ENCODE assay signal across 14 mouse cellular contexts in genomic region chr9:78115746-78116145, GRCm38 (mm10). TPM values are rescaled to one million over a fixed set of nuclear protein-coding genes. Genes with fewer than 3 reads are reported as not detected.
DNase-seq lines count a peak whose midpoint lies in the region; ATAC-seq and TF ChIP-seq lines count a peak whose summit lies in the region.
"Had no signal": no experiment of that assay in that cellular context is flagged by ENCODE, and none has a peak within 500 bp of the region (broad histone marks: within the 10 kb centered on the region; RNA-seq: fewer than 3 reads in every experiment).

No protein-coding gene starts in this region.

- no peaks in the 10 kb centered on the region for H3K9me3 ChIP-seq in hindbrain, embryonic 13.5 days
- H3K9me3 ChIP-seq in hindbrain, embryonic 12.5 days (replicated peaks), result no peaks in the 10 kb centered on the region
- H3K9me3 ChIP-seq in midbrain, embryonic 14.5 days (ENCODE audit: control insufficient read depth, low read length), result no peaks in the 10 kb centered on the region
- no peaks in the 10 kb centered on the region for H3K9me3 ChIP-seq in midbrain, embryonic 15.5 days
- no peaks in the 10 kb centered on the region for H3K9me3 ChIP-seq in intestine, embryonic 14.5 days (ENCODE audit: control insufficient read depth, low read length)
- no peaks in the 10 kb centered on the region for H3K9me3 ChIP-seq in stomach, postnatal 0 days (ENCODE audit: control insufficient read depth, low read length)
- H3K9me3 ChIP-seq: forebrain, embryonic 10.5 days; heart, embryonic 13.5 days had no signal

- peaks cover 16% of the 10 kb centered on the region for H3K36me3 ChIP-seq in hindbrain, embryonic 13.5 days
- peaks cover 5% of the 10 kb centered on the region; the same call in 1 of the 2 replicates for H3K36me3 ChIP-seq in hindbrain, embryonic 12.5 days
- peaks cover 7% of the 10 kb centered on the region; the same call in 1 of the 2 replicates for H3K36me3 ChIP-seq in midbrain, embryonic 14.5 days (ENCODE audit: control insufficient read depth, insufficient read depth, low read length)
- H3K36me3 ChIP-seq in midbrain, embryonic 15.5 days (replicated peaks), result peaks cover 6% of the 10 kb centered on the region; the same call in 1 of the 2 replicates
- 0 out of 2 replicates have a peak, but pooled peaks cover 4% of the 10 kb centered on the region for H3K36me3 ChIP-seq in intestine, embryonic 14.5 days (ENCODE audit: control insufficient read depth, insufficient read depth, low read length)
- peaks cover 6% of the 10 kb centered on the region; the same call in 1 of the 2 replicates for H3K36me3 ChIP-seq in stomach, postnatal 0 days (ENCODE audit: control insufficient read depth, insufficient read depth, low read length)

- no peaks in the 10 kb centered on the region for H3K27me3 ChIP-seq in hindbrain, embryonic 13.5 days
- H3K27me3 ChIP-seq in hindbrain, embryonic 12.5 days, result no peaks in the 10 kb centered on the region
- H3K27me3 ChIP-seq in midbrain, embryonic 14.5 days (ENCODE audit: control insufficient read depth, insufficient read depth, low read length), result no peaks in the 10 kb centered on the region
- no peaks in the 10 kb centered on the region for H3K27me3 ChIP-seq in midbrain, embryonic 15.5 days (replicated peaks)
- H3K27me3 ChIP-seq in intestine, embryonic 14.5 days (replicated peaks; ENCODE audit: control insufficient read depth, insufficient read depth, low read length), result no peaks in the 10 kb centered on the region
- H3K27me3 ChIP-seq in stomach, postnatal 0 days (ENCODE audit: control insufficient read depth, insufficient read depth, low read length), result no peaks in the 10 kb centered on the region
- H3K27me3 ChIP-seq: heart, embryonic 13.5 days had no signal

- H3K27ac ChIP-seq in hindbrain, embryonic 13.5 days, result no peak overlapping the region
- H3K27ac ChIP-seq in hindbrain, embryonic 12.5 days, result no peak overlapping the region
- no peak overlapping the region for H3K27ac ChIP-seq in midbrain, embryonic 14.5 days (replicated peaks; ENCODE audit: low read depth, low read length)
- no peak overlapping the region for H3K27ac ChIP-seq in midbrain, embryonic 15.5 days
- H3K27ac ChIP-seq in intestine, embryonic 14.5 days (ENCODE audit: low read depth), result peak overlapping the region; percentile 47; the same call in 1 of the 2 replicates
- H3K27ac ChIP-seq in stomach, postnatal 0 days (replicated peaks), result peak overlapping the region; percentile 65
- H3K27ac ChIP-seq: forebrain, embryonic 10.5 days; heart, embryonic 13.5 days had no signal

- H3K9ac ChIP-seq in hindbrain, embryonic 13.5 days, result no peak overlapping the region
- no peak overlapping the region for H3K9ac ChIP-seq in hindbrain, embryonic 12.5 days
- H3K9ac ChIP-seq in midbrain, embryonic 14.5 days (replicated peaks; ENCODE audit: low read length), result no peak overlapping the region
- no peak overlapping the region for H3K9ac ChIP-seq in midbrain, embryonic 15.5 days
- H3K9ac ChIP-seq in intestine, embryonic 14.5 days (ENCODE audit: low read length), result no peak overlapping the region
- H3K9ac ChIP-seq in stomach, postnatal 0 days (ENCODE audit: low read length), result no peak overlapping the region

- no peak for ATAC-seq in hindbrain, embryonic 13.5 days (ENCODE audit: low FRiP score)
- no peak for ATAC-seq in hindbrain, embryonic 12.5 days (ENCODE audit: low FRiP score)
- no peak for ATAC-seq in midbrain, embryonic 14.5 days (ENCODE audit: low FRiP score, low TSS enrichment)
- no peak for ATAC-seq in midbrain, embryonic 15.5 days (replicated peaks)
- no peak for ATAC-seq in intestine, embryonic 14.5 days (replicated peaks; ENCODE audit: low FRiP score, low TSS enrichment, low read depth)
- no peak for ATAC-seq in stomach, postnatal 0 days (ENCODE audit: low FRiP score, low TSS enrichment)

- TF ChIP-seq CTCF in stomach, postnatal 0 days (IDR thresholded peaks at IDR 0.05; ENCODE audit: low read depth), result no peak

- DNase-seq in midbrain, embryonic 14.5 days, result no peak
- DNase-seq in intestine, embryonic 14.5 days (ENCODE audit: low spot score), result no peak
- DNase-seq in stomach, postnatal 0 days (ENCODE audit: low spot score), result no peak
- no peak for DNase-seq in urinary bladder, postnatal 36 days (ENCODE audit: low spot score in 2 of 2)
- DNase-seq in left cerebral cortex, adult 9 months (ENCODE audit: low spot score in 2 of 2), result no peak
- DNase-seq: lung, postnatal 4 days; right cerebral cortex, postnatal 14 days; thymus, adult 2 months had no signal

- peak overlapping the region; percentile 76 for H3K4me2 ChIP-seq in hindbrain, embryonic 13.5 days
- no peak overlapping the region; the same call in 1 of the 2 replicates for H3K4me2 ChIP-seq in hindbrain, embryonic 12.5 days (replicated peaks)
- H3K4me2 ChIP-seq in midbrain, embryonic 14.5 days (ENCODE audit: low read length), result peak overlapping the region; percentile 79; the same call in 1 of the 2 replicates
- no peak overlapping the region for H3K4me2 ChIP-seq in midbrain, embryonic 15.5 days
- no peak overlapping the region for H3K4me2 ChIP-seq in intestine, embryonic 14.5 days (ENCODE audit: low read length)
- peak overlapping the region; percentile 64 for H3K4me2 ChIP-seq in stomach, postnatal 0 days (replicated peaks; ENCODE audit: low read depth)

- 88% methylated on average over 9 of the region's 9 CpGs for WGBS in hindbrain, embryonic 13.5 days
- WGBS in hindbrain, embryonic 12.5 days, result 91% methylated on average over 9 of the region's 9 CpGs
- WGBS in midbrain, embryonic 14.5 days, result 97% methylated on average over 9 of the region's 9 CpGs
- 95% methylated on average over 9 of the region's 9 CpGs for WGBS in midbrain, embryonic 15.5 days
- WGBS in intestine, embryonic 14.5 days, result 64% methylated on average over 9 of the region's 9 CpGs
- 67% methylated on average over 9 of the region's 9 CpGs for WGBS in stomach, postnatal 0 days

- no peak overlapping the region for H3K4me3 ChIP-seq in hindbrain, embryonic 13.5 days
- no peak overlapping the region for H3K4me3 ChIP-seq in hindbrain, embryonic 12.5 days
- no peak overlapping the region for H3K4me3 ChIP-seq in midbrain, embryonic 14.5 days (replicated peaks; ENCODE audit: low read depth, low read length)
- H3K4me3 ChIP-seq in midbrain, embryonic 15.5 days, result no peak overlapping the region
- H3K4me3 ChIP-seq in intestine, embryonic 14.5 days (ENCODE audit: low read depth, low read length), result no peak overlapping the region
- no peak overlapping the region for H3K4me3 ChIP-seq in stomach, postnatal 0 days (ENCODE audit: low read depth, low read length)
- H3K4me3 ChIP-seq: heart, embryonic 13.5 days; myocyte had no signal

- peaks cover 22% of the 10 kb centered on the region for H3K4me1 ChIP-seq in hindbrain, embryonic 13.5 days (replicated peaks)
- peaks cover 19% of the 10 kb centered on the region for H3K4me1 ChIP-seq in hindbrain, embryonic 12.5 days
- peaks cover 16% of the 10 kb centered on the region for H3K4me1 ChIP-seq in midbrain, embryonic 14.5 days (ENCODE audit: control insufficient read depth, insufficient read depth, low read length)
- H3K4me1 ChIP-seq in midbrain, embryonic 15.5 days, result peaks cover 25% of the 10 kb centered on the region
- peaks cover 16% of the 10 kb centered on the region for H3K4me1 ChIP-seq in intestine, embryonic 14.5 days (replicated peaks; ENCODE audit: control insufficient read depth, insufficient read depth, low read length)
- H3K4me1 ChIP-seq in stomach, postnatal 0 days (replicated peaks; ENCODE audit: control insufficient read depth, insufficient read depth), result no peaks in the 10 kb centered on the region

- TF ChIP-seq EP300 in stomach, postnatal 0 days (optimal IDR thresholded peaks at IDR 0.05), result no peak

RNA-seq across cellular contexts. Expression of gene Ick, which starts 6.8 kb away (rescaled TPM):
- polyA plus RNA-seq in hindbrain, embryonic 13.5 days (2015; fragmentation: Nextera tagmentation; extraction: Ambion mirVana), result 37.1 and 41.6 TPM in 2 replicates
- polyA plus RNA-seq in hindbrain, embryonic 12.5 days (2016; fragmentation: Nextera tagmentation; extraction: Ambion mirVana), result 38.1 and 40.0 TPM in 2 replicates
- polyA plus RNA-seq in midbrain, embryonic 14.5 days (2014; fragmentation: Nextera tagmentation; extraction: Ambion mirVana), result 41.3 and 46.2 TPM in 2 replicates
- polyA plus RNA-seq in midbrain, embryonic 15.5 days (2015; fragmentation: Nextera tagmentation; extraction: Ambion mirVana), result 43.0 and 46.3 TPM in 2 replicates
- 25.7 TPM in 2 replicates for polyA plus RNA-seq in intestine, embryonic 14.5 days (2014; fragmentation: Nextera tagmentation; extraction: Ambion mirVana)
- polyA plus RNA-seq in stomach, postnatal 0 days (2015; fragmentation: Nextera tagmentation; extraction: Ambion mirVana), result 28.5 and 31.3 TPM in 2 replicates

RNA-seq across cellular contexts. Expression of gene Fbxo9, which starts 6.9 kb away (rescaled TPM):
- 52.7 and 53.7 TPM in 2 replicates for polyA plus RNA-seq in hindbrain, embryonic 13.5 days (2015; fragmentation: Nextera tagmentation; extraction: Ambion mirVana)
- polyA plus RNA-seq in hindbrain, embryonic 12.5 days (2016; fragmentation: Nextera tagmentation; extraction: Ambion mirVana), result 42.0 and 43.1 TPM in 2 replicates
- 66.6 and 71.2 TPM in 2 replicates for polyA plus RNA-seq in midbrain, embryonic 14.5 days (2014; fragmentation: Nextera tagmentation; extraction: Ambion mirVana)
- 67.5 and 75.1 TPM in 2 replicates for polyA plus RNA-seq in midbrain, embryonic 15.5 days (2015; fragmentation: Nextera tagmentation; extraction: Ambion mirVana)
- polyA plus RNA-seq in intestine, embryonic 14.5 days (2014; fragmentation: Nextera tagmentation; extraction: Ambion mirVana), result 35.3 and 43.0 TPM in 2 replicates
- 41.0 and 44.5 TPM in 2 replicates for polyA plus RNA-seq in stomach, postnatal 0 days (2015; fragmentation: Nextera tagmentation; extraction: Ambion mirVana)

Comparison
In these comparisons a context has a peak if more than half of its experiments do, and no peak if none do; other contexts are left out.
1. H3K4me2 ChIP-seq: peak in hindbrain, embryonic 13.5 days (single experiment), midbrain, embryonic 14.5 days (single experiment) and stomach, postnatal 0 days (single experiment); none in hindbrain, embryonic 12.5 days (single experiment), midbrain, embryonic 15.5 days (single experiment) and intestine, embryonic 14.5 days (single experiment).
2. H3K27ac ChIP-seq: peak in intestine, embryonic 14.5 days (single experiment) and stomach, postnatal 0 days (single experiment); none in hindbrain, embryonic 13.5 days (single experiment), hindbrain, embryonic 12.5 days (single experiment), midbrain, embryonic 14.5 days (single experiment) and midbrain, embryonic 15.5 days (single experiment).